Mouse (Mus musculus): Measurements from ENCODE around the gene Zbtb6. TPM values are rescaled to one million over a fixed set of nuclear protein-coding genes. Genes with fewer than 3 reads are reported as not detected.

The Zbtb6 gene
- total and polyA plus RNA-seq, 3 experiments, result 5.3 to 8.7 TPM; not detected in 1

GRCm38 (mm10) chr2:37485370-37485769 lies 42.4 kb upstream of the Zbtb6 start:
- Histone ChIP-seq H3K4me1 (ENCODE audit: control insufficient read depth in 1 of 2, insufficient read depth in 2 of 2, low read length in 2 of 2) (peaks cover 6 to 9% of the 10 kb centered on the region in 2 experiments), H3K9ac (ENCODE audit: control insufficient read depth, low read depth, low read length, poor library complexity, severe bottlenecking) (no peak overlapping the region), H3K36me3 (ENCODE audit: control insufficient read depth in 1 of 2, insufficient read depth in 2 of 2, low read length in 2 of 2) (peaks cover 6 to 19% of the 10 kb centered on the region in 2 experiments), H3K79me2 (ENCODE audit: control insufficient read depth, insufficient read depth, low read length, poor library complexity) (no peaks in the 10 kb centered on the region), H3K27ac (ENCODE audit: control insufficient read depth, low read depth, low read length) (no peak overlapping the region), H3K27me3 (ENCODE audit: control insufficient read depth in 1 of 2, insufficient read depth in 2 of 2, low read length in 2 of 2) (no peaks in the 10 kb centered on the region), H3K9me3 (replicated peaks; ENCODE audit: insufficient read depth, low read length) (no peaks in the 10 kb centered on the region), H3K4me3 (ENCODE audit: control insufficient read depth in 1 of 2, insufficient read depth in 1 of 2, low read depth in 2 of 2, low read length in 2 of 2) (no peak overlapping the region)
- DNase-seq (ENCODE audit: low read depth, low spot score), result peak; percentile 74
- TF ChIP-seq MAFK (IDR thresholded peaks at IDR 0.05; ENCODE audit: borderline replicate concordance, low read depth, low read length), result no peak
- TF ChIP-seq ZC3H11A (IDR thresholded peaks at IDR 0.05; ENCODE audit: low read depth, low read length), result peak; percentile 58
- no peak for TF ChIP-seq MYC (IDR thresholded peaks at IDR 0.05; ENCODE audit: low read depth, low read length)
- TF ChIP-seq SMC3 (IDR thresholded peaks at IDR 0.05; ENCODE audit: low read depth, low read length), result peak; percentile 72
- peak; percentile 90 for TF ChIP-seq ZNF384 (IDR thresholded peaks at IDR 0.05; ENCODE audit: low read depth, low read length)
- TF ChIP-seq RAD21 (IDR thresholded peaks at IDR 0.05; ENCODE audit: low read depth, low read length), result peak; percentile 79
- peak in 2 of 3 experiments; percentile 25 to 73; a peak in 4 of 6 replicates for TF ChIP-seq CTCF (IDR thresholded peaks at IDR 0.05 in 2 of 3, conservative IDR thresholded peaks at IDR 0.05 in 1 of 3; ENCODE audit: control insufficient read depth in 1 of 3, insufficient read depth in 1 of 3, low read depth in 2 of 3, low read length in 3 of 3, poor library complexity in 1 of 3, severe bottlenecking in 1 of 3)
- no peak for TF ChIP-seq POLR2A (IDR thresholded peaks at IDR 0.05; ENCODE audit: control insufficient read depth in 1 of 2, insufficient read depth in 1 of 2, low read depth in 1 of 2, low read length in 2 of 2, poor library complexity in 1 of 2)

GRCm38 (mm10) chr2:37484165-37484564 lies 41.2 kb upstream of the Zbtb6 start:
- H3K27ac ChIP-seq (ENCODE audit: control insufficient read depth, low read depth, low read length), result 0 out of 2 replicates have a peak overlapping the region, but pooled peaks have one; percentile 22
- peak; percentile 76 for DNase-seq (ENCODE audit: low read depth, low spot score)

More at GRCm38 (mm10) chr2:37484165-37484564, 41.2 kb upstream of the Zbtb6 start:
- Histone ChIP-seq H3K9me3 (replicated peaks; ENCODE audit: insufficient read depth, low read length) (no peaks in the 10 kb centered on the region), H3K79me2 (ENCODE audit: control insufficient read depth, insufficient read depth, low read length, poor library complexity) (no peaks in the 10 kb centered on the region), H3K4me3 (ENCODE audit: control insufficient read depth in 1 of 2, insufficient read depth in 1 of 2, low read depth in 2 of 2, low read length in 2 of 2) (no peak overlapping the region), H3K4me1 (ENCODE audit: control insufficient read depth in 1 of 2, insufficient read depth in 2 of 2, low read length in 2 of 2) (peaks cover 9% of the 10 kb centered on the region in 2 experiments), H3K9ac (ENCODE audit: control insufficient read depth, low read depth, low read length, poor library complexity, severe bottlenecking) (no peak overlapping the region), H3K36me3 (ENCODE audit: control insufficient read depth in 1 of 2, insufficient read depth in 2 of 2, low read length in 2 of 2) (peaks cover 6 to 29% of the 10 kb centered on the region in 2 experiments), H3K27me3 (ENCODE audit: control insufficient read depth in 1 of 2, insufficient read depth in 2 of 2, low read length in 2 of 2) (no peaks in the 10 kb centered on the region)
- TF ChIP-seq MYB (IDR thresholded peaks at IDR 0.05; ENCODE audit: low read depth, low read length) (no peak), MEF2A (IDR thresholded peaks at IDR 0.05; ENCODE audit: extremely low read depth, insufficient replicate concordance, low read depth, low read length, poor library complexity, severe bottlenecking) (no peak), MAZ (IDR thresholded peaks at IDR 0.05; ENCODE audit: low read depth, low read length) (no peak), EP300 (IDR thresholded peaks at IDR 0.05; ENCODE audit: low read depth in 1 of 2, low read length in 2 of 2) (peak; percentile 45 to 57; a peak in 3 of 4 replicates), GATA1 (IDR thresholded peaks at IDR 0.05; ENCODE audit: low read depth, low read length) (0 out of 2 replicates have a peak, but pooled peaks have one; percentile 22), TBP (IDR thresholded peaks at IDR 0.05; ENCODE audit: low read depth, low read length) (no peak), POLR2AphosphoS2 (IDR thresholded peaks at IDR 0.05; ENCODE audit: low read length) (no peak), SIN3A (IDR thresholded peaks at IDR 0.05; ENCODE audit: low read length) (0 out of 2 replicates have a peak, but pooled peaks have one; percentile 16), RCOR1 (IDR thresholded peaks at IDR 0.05; ENCODE audit: low read depth, low read length) (no peak; the same call in 1 of the 2 replicates), KAT2A (conservative IDR thresholded peaks at IDR 0.05; ENCODE audit: low read depth, low read length) (no peak), RAD21 (IDR thresholded peaks at IDR 0.05; ENCODE audit: low read depth, low read length) (no peak), UBTF (IDR thresholded peaks at IDR 0.05; ENCODE audit: borderline replicate concordance, insufficient read depth, low read depth, low read length) (no peak), USF1 (IDR thresholded peaks at IDR 0.05; ENCODE audit: low read depth, low read length) (no peak), GABPA (IDR thresholded peaks at IDR 0.05; ENCODE audit: low read depth, low read length) (no peak), ZNF384 (IDR thresholded peaks at IDR 0.05; ENCODE audit: low read depth, low read length) (no peak), TCF12 (IDR thresholded peaks at IDR 0.05; ENCODE audit: low read depth, low read length) (no peak), MXI1 (IDR thresholded peaks at IDR 0.05; ENCODE audit: low read depth, low read length) (0 out of 2 replicates have a peak, but pooled peaks have one; percentile 30), POLR2A (IDR thresholded peaks at IDR 0.05; ENCODE audit: control insufficient read depth in 1 of 2, insufficient read depth in 1 of 2, low read depth in 1 of 2, low read length in 2 of 2, poor library complexity in 1 of 2) (no peak), HCFC1 (IDR thresholded peaks at IDR 0.05; ENCODE audit: low read depth, low read length) (no peak), ETS1 (IDR thresholded peaks at IDR 0.05; ENCODE audit: low read depth, low read length) (0 out of 2 replicates have a peak, but pooled peaks have one; percentile 14), USF2 (IDR thresholded peaks at IDR 0.05; ENCODE audit: borderline replicate concordance in 1 of 2, insufficient read depth in 1 of 2, low read depth in 1 of 2, low read length in 2 of 2) (no peak), MYC (IDR thresholded peaks at IDR 0.05; ENCODE audit: low read depth, low read length) (peak; percentile 26; the same call in 1 of the 2 replicates)
